Mouse (Mus musculus): ENCODE measurements around the gene Tnfaip8l3.

- TF ChIP-seq POLR2A (IDR thresholded peaks at IDR 0.05; ENCODE audit: insufficient read length, low read depth) (no peak), USF1 (IDR thresholded peaks at IDR 0.05; ENCODE audit: low read depth) (no peak), MYOD1 (IDR thresholded peaks at IDR 0.05; ENCODE audit: control insufficient read depth in 1 of 3, insufficient read length in 2 of 3, low read depth in 2 of 3) (no peak), REST (IDR thresholded peaks at IDR 0.05; ENCODE audit: insufficient read depth, insufficient read length) (no peak), TCF3 (IDR thresholded peaks at IDR 0.05; ENCODE audit: insufficient read length, low read depth) (no peak), MAX (IDR thresholded peaks at IDR 0.05; ENCODE audit: low read depth) (no peak)
These were observed 4.5 kb downstream of the Tnfaip8l3 start for GRCm38 (mm10) chr9:54063655-54064054.

Measured in myocyte (in vitro differentiated cells).